Mouse (Mus musculus) CH12.LX (cell line): ENCODE results near the gene Myom1. TPM values are rescaled to one million over a fixed set of nuclear protein-coding genes. Genes with fewer than 3 reads are reported as not detected.

Experiments
- DNase-seq: peaks from one replicate; pipeline ENCODE4 v3.0.0-alpha.2; 2013; ENCODE audit errors: extremely low read depth
- H3K27ac ChIP-seq: 2 replicates; pipeline ENCODE4 v1.5.1; 2012; ENCODE audit warnings: low read depth, mild to moderate bottlenecking, control low read depth, moderate library complexity; ENCODE audit not compliant: insufficient read depth
- H3K27me3 ChIP-seq: replicated peaks from 2 replicates; pipeline ENCODE3; 2012; ENCODE audit warnings: inconsistent platforms
- H3K36me3 ChIP-seq, 2 experiments: replicated peaks in 1 of 2; 2 replicates each; pipeline versions ENCODE3 to v1.6.1; 2012; ENCODE audit warnings: inconsistent platforms in 1 of 2, low read length in 1 of 2, mild to moderate bottlenecking in 1 of 2, mixed read lengths in 1 of 2, moderate library complexity in 1 of 2; ENCODE audit not compliant: control insufficient read depth in 1 of 2, insufficient read depth in 1 of 2
- H3K4me1 ChIP-seq, 2 experiments: 2 replicates each; pipeline ENCODE4 v1.6.1; 2012; ENCODE audit warnings: inconsistent platforms in 1 of 2, moderate library complexity in 1 of 2; ENCODE audit not compliant: insufficient read depth in 2 of 2, control insufficient read depth in 1 of 2
- H3K4me2 ChIP-seq: 2 replicates; pipeline ENCODE4 v1.6.1; 2012; ENCODE audit warnings: low read depth, mild to moderate bottlenecking, control low read depth; ENCODE audit not compliant: poor library complexity, insufficient read depth, severe bottlenecking
- H3K4me3 ChIP-seq, 3 experiments: fragments of 150-350 bp in 1 of 3; sonication (generic) in 1 of 3; replicated peaks in 1 of 3; 2 replicates each; pipeline versions ENCODE3 to v1.5.1; 2011 to 2012; ENCODE audit warnings: low read depth in 2 of 3, low read length in 2 of 3, mild to moderate bottlenecking in 2 of 3, moderate library complexity in 2 of 3, control low read depth in 1 of 3, improper control_type of control experiment in 1 of 3, inconsistent platforms in 1 of 3, mixed read lengths in 1 of 3; ENCODE audit not compliant: poor library complexity in 1 of 3
- H3K79me2 ChIP-seq: replicated peaks from 2 replicates; pipeline ENCODE4 v1.6.1; 2012; ENCODE audit warnings: mild to moderate bottlenecking, moderate library complexity; ENCODE audit not compliant: control insufficient read depth, poor library complexity, insufficient read depth, severe bottlenecking; ENCODE audit errors: extremely low read depth
- H3K9ac ChIP-seq: 2 replicates; pipeline ENCODE4 v1.6.1; 2012; ENCODE audit warnings: low read depth, mild to moderate bottlenecking, control low read depth, moderate library complexity; ENCODE audit not compliant: insufficient read depth
- H3K9me3 ChIP-seq: replicated peaks from 2 replicates; pipeline ENCODE3; 2012; ENCODE audit warnings: low read length, inconsistent platforms, mixed read lengths
- CHD1 ChIP-seq: IDR thresholded peaks from 2 replicates; pipeline ENCODE4 v1.6.1; 2012; ENCODE audit warnings: low read depth, low read length, improper control_type of control experiment, inconsistent platforms
- ELF1 ChIP-seq: IDR thresholded peaks from 2 replicates; pipeline ENCODE4 v1.6.1; 2014; ENCODE audit warnings: low read depth, mild to moderate bottlenecking, inconsistent platforms, low read length, improper control_type of control experiment
- EP300 ChIP-seq: IDR thresholded peaks from 2 replicates; pipeline ENCODE4 v1.6.1; 2011; ENCODE audit warnings: low read length, improper control_type of control experiment
- GABPA ChIP-seq: IDR thresholded peaks from 2 replicates; pipeline ENCODE4 v1.6.1; 2012; ENCODE audit warnings: low read depth, low read length, improper control_type of control experiment, inconsistent platforms; ENCODE audit not compliant: insufficient replicate concordance
- MEF2A ChIP-seq: IDR thresholded peaks from 2 replicates; pipeline ENCODE4 v1.6.1; 2014; ENCODE audit warnings: low read depth, mild to moderate bottlenecking, inconsistent platforms, low read length, improper control_type of control experiment, borderline replicate concordance
- NELFE ChIP-seq: IDR thresholded peaks from 2 replicates; pipeline ENCODE4 v1.6.1; 2011; ENCODE audit warnings: low read depth, low read length, improper control_type of control experiment
- PAX5 ChIP-seq: IDR thresholded peaks from 2 replicates; pipeline ENCODE4 v1.6.1; 2012; ENCODE audit warnings: low read length, inconsistent platforms, mixed read lengths
- POLR2AphosphoS2 ChIP-seq: IDR thresholded peaks from 2 replicates; pipeline ENCODE4 v1.6.1; 2011; ENCODE audit warnings: low read depth, low read length, improper control_type of control experiment
- SIN3A ChIP-seq: IDR thresholded peaks from 2 replicates; pipeline ENCODE4 v1.6.1; 2012; ENCODE audit warnings: low read length, improper control_type of control experiment, inconsistent platforms
- SMC3 ChIP-seq: IDR thresholded peaks from 2 replicates; pipeline ENCODE4 v1.6.1; 2011; ENCODE audit warnings: low read depth, low read length, improper control_type of control experiment
- USF1 ChIP-seq: IDR thresholded peaks from 2 replicates; pipeline ENCODE4 v1.6.1; 2014; ENCODE audit warnings: low read depth, mild to moderate bottlenecking, inconsistent platforms, low read length, improper control_type of control experiment
- ZC3H11A ChIP-seq: IDR thresholded peaks from 2 replicates; pipeline ENCODE4 v1.6.1; 2012; ENCODE audit warnings: low read depth, mild to moderate bottlenecking, inconsistent platforms, low read length, improper control_type of control experiment
- ZMIZ1 ChIP-seq: IDR thresholded peaks from 2 replicates; pipeline ENCODE4 v1.6.1; 2012; ENCODE audit warnings: low read depth, mild to moderate bottlenecking, inconsistent platforms, low read length, improper control_type of control experiment
- dilution Hi-C: fragments of 300-500 bp; cut with MboI; formaldehyde crosslinking; loops from 2 replicates; pipeline ENCODE4 v1.14.3; 2020; ENCODE audit warnings: low sequenced_read_pairs; ENCODE audit not compliant: extremely low pct_unique_long_range_greater_than_20kb, extremely low pct_ligation_motif_present
- in situ Hi-C: fragments of 300-500 bp; cut with MboI; formaldehyde crosslinking; loops from 3 replicates; pipeline ENCODE4 v1.14.3; 2019; ENCODE audit warnings: low sequenced_read_pairs, low pct_ligation_motif_present, low pct_unique_long_range_greater_than_20kb, mixed read lengths
- polyA plus RNA-seq: library from polyadenylated mRNA; unstranded; fragments of >175 nt; gene quantifications from 2 replicates; pipeline ENCODE4 v1.2.1, GENCODE M21; 2012; ENCODE audit warnings: low read depth; ENCODE audit not compliant: insufficient read length
- total RNA-seq, 2 experiments: library from RNA; depleted of rRNA; stranded (reverse); fragments of 300-350 nt in 1 of 2; fragments of >200 nt in 1 of 2; gene quantifications; 2 replicates each; pipeline ENCODE4 v1.2.3; 2012 to 2014

Gene Myom1
- total and polyA plus RNA-seq, 3 experiments = 0.26 to 0.93 (median 0.55) TPM

DNA sequence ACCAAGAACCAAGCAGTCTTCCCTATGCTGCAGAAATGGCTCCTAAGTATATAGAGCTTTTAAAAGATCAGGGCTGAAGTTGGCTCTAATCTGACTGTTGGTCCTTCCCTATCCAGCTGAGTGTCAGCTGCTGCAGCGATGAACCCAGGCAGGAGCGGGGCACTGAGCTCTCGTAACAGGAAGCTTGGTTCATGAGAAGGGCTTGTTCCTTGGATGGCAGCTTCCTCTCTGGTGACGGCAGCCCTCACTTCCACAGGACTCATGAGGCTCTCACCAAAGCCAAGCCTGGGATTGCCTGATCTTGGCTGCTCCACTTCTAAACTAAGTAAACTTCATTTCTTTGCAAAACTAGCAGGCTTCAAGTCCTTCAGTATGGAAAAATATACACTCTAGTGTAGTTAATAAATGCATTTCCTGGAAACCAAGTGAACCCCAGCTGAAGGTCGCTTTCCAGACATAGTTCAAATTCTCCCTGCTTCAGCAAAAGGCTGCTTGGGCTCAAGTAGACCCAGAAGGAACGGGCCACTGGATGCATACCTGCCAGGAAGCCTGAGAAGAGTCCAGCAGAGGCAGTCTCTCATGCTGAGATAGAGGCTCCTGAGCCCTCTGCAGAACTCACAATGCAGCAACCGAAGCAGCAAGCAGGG, 125.2 kb downstream of the Myom1 start:
- Histone ChIP-seq H3K9me3 (no peaks in the 10 kb centered on the region), H3K4me2 (no peak overlapping the region), H3K4me3 (no peak overlapping the region), H3K9ac (no peak overlapping the region), H3K27ac (no peak overlapping the region), H3K36me3 (no peaks in the 10 kb centered on the region), H3K79me2 (no peaks in the 10 kb centered on the region), H3K4me1 (peaks cover 0 to 35% of the 10 kb centered on the region in 2 experiments; a peak in 2 of 4 replicates)
- no peak for DNase-seq
- dilution Hi-C loops = no loop called here
- in situ Hi-C loops = no loop called here
- no peak for TF ChIP-seq POLR2AphosphoS2
- TF ChIP-seq, all 38 proteins: peak for 0
- H3K27me3 ChIP-seq = no peaks in the 10 kb centered on the region

DNA sequence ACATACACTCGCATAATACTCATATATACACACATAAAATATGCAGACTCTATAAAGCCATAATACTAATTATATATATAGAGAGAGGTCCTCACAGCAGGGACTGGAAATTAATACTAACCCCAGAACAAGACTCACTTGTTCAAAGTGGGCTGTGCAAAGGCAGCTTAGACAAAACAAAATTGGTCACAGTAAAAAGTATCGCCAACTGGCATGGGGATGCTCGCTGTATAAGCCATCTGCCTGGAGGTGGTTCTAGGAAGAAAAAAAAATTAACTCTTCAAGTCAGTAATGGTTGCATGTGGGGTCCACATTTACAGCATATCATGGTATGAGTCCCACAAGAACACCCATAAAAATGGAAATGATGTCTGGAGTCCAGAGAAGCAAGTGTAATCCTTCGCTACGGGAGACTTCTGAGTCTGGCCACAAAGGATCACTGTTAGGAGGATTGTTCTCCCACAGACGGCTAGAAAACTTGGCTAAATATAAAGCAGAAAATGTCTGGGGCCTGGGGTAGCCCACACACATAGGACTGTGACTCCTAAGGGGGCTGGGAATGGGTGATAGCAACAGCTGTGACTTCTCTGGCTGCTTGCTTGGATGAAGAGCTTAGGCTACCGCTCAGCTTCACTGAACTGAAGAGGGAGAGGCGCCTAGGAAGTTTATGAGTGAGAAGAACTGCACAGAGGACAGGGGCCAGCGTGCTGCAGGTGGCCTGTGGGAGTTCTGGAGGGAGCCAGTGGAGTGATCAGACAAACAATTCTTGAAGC, 127.2 kb downstream of the Myom1 start:
- dilution Hi-C loops = no loop called here
- TF ChIP-seq MEF2A (no peak), ZMIZ1 (no peak), ZC3H11A (no peak), CHD1 (no peak), ELF1 (no peak), SMC3 (no peak), PAX5 (no peak), NELFE (no peak), USF1 (no peak), GABPA (no peak), EP300 (no peak), SIN3A (no peak)
- Histone ChIP-seq H3K4me2 (no peak overlapping the region), H3K4me3 (no peak overlapping the region), H3K9ac (no peak overlapping the region), H3K27ac (no peak overlapping the region), H3K36me3 (no peaks in the 10 kb centered on the region), H3K27me3 (no peaks in the 10 kb centered on the region), H3K79me2 (no peaks in the 10 kb centered on the region), H3K9me3 (no peaks in the 10 kb centered on the region), H3K4me1 (peaks cover 2 to 39% of the 10 kb centered on the region in 2 experiments; a peak in 3 of 4 replicates)
- DNase-seq = no peak
- in situ Hi-C loops = no loop called here
